Mouse (Mus musculus): ENCODE measurements around the gene Nif3l1. TPM values are rescaled to one million over a fixed set of nuclear protein-coding genes. Genes with fewer than 3 reads are reported as not detected.

The Nif3l1 gene
- polyA plus RNA-seq, 2 experiments = 10.3 to 16.5 TPM

GRCm38 (mm10) chr1:58410776-58411175 lies 34.2 kb upstream of the Nif3l1 start:
- Histone ChIP-seq H3K4me1 (replicated peaks; ENCODE audit: control insufficient read depth in 2 of 2, insufficient read depth in 2 of 2, low read length in 1 of 2) (no peaks in the 10 kb centered on the region), H3K27ac (no peak overlapping the region), H3K4me2 (ENCODE audit: low read depth) (no peak overlapping the region), H3K4me3 (ENCODE audit: insufficient read depth in 1 of 2, low read depth in 2 of 2, low read length in 2 of 2) (no peak overlapping the region), H3K36me3 (replicated peaks; ENCODE audit: control insufficient read depth, insufficient read depth, low read depth) (peaks cover 67% of the 10 kb centered on the region), H3K27me3 (ENCODE audit: control insufficient read depth, insufficient read depth, low read length) (no peaks in the 10 kb centered on the region), H3K9me3 (ENCODE audit: control insufficient read depth, low read length) (no peaks in the 10 kb centered on the region), H3K9ac (replicated peaks) (no peak overlapping the region)
- no peak for ATAC-seq (ENCODE audit: insufficient read depth)
- TF ChIP-seq EP300 (IDR thresholded peaks at IDR 0.05; ENCODE audit: low read depth) (no peak), CTCF (IDR thresholded peaks at IDR 0.05; ENCODE audit: low read depth) (no peak)
- 90% methylated on average over 7 of the region's 7 CpGs for WGBS (ENCODE audit: insufficient replicate concordance)
- no peak for DNase-seq (ENCODE audit: low read depth in 3 of 3, low spot score in 3 of 3)

GRCm38 (mm10) chr1:58415442-58415841 lies 29.5 kb upstream of the Nif3l1 start:
- DNase-seq (ENCODE audit: low read depth in 3 of 3, low spot score in 3 of 3) (no peak), ATAC-seq (ENCODE audit: insufficient read depth) (no peak)
- Histone ChIP-seq H3K4me2 (ENCODE audit: low read depth) (no peak overlapping the region), H3K4me3 (ENCODE audit: insufficient read depth in 1 of 2, low read depth in 2 of 2, low read length in 2 of 2) (no peak overlapping the region), H3K27me3 (ENCODE audit: control insufficient read depth, insufficient read depth, low read length) (no peaks in the 10 kb centered on the region), H3K9me3 (ENCODE audit: control insufficient read depth, low read length) (no peaks in the 10 kb centered on the region), H3K4me1 (replicated peaks; ENCODE audit: control insufficient read depth in 2 of 2, insufficient read depth in 2 of 2, low read length in 1 of 2) (no peaks in the 10 kb centered on the region), H3K36me3 (replicated peaks; ENCODE audit: control insufficient read depth, insufficient read depth, low read depth) (peaks cover 94% of the 10 kb centered on the region), H3K9ac (replicated peaks) (no peak overlapping the region), H3K27ac (no peak overlapping the region)
- 24% methylated on average over 1 of the region's 1 CpGs for WGBS (ENCODE audit: insufficient replicate concordance)
- peak; percentile 38; the same call in 1 of the 2 replicates for TF ChIP-seq CTCF (IDR thresholded peaks at IDR 0.05; ENCODE audit: low read depth)
- TF ChIP-seq EP300 (IDR thresholded peaks at IDR 0.05; ENCODE audit: low read depth) = no peak

- peaks cover 91% of the 10 kb centered on the region for H3K36me3 ChIP-seq (replicated peaks; ENCODE audit: control insufficient read depth, insufficient read depth, low read depth)
- no peaks in the 10 kb centered on the region for H3K27me3 ChIP-seq (ENCODE audit: control insufficient read depth, insufficient read depth, low read length)
- no peak for DNase-seq (ENCODE audit: low read depth in 3 of 3, low spot score in 3 of 3)
- TF ChIP-seq EP300 (IDR thresholded peaks at IDR 0.05; ENCODE audit: low read depth) (no peak), CTCF (IDR thresholded peaks at IDR 0.05; ENCODE audit: low read depth) (no peak)
- no peak overlapping the region for H3K4me2 ChIP-seq (ENCODE audit: low read depth)
- peaks cover 0 to 2% of the 10 kb centered on the region in 2 experiments; a peak in 1 of 4 replicates for H3K4me1 ChIP-seq (replicated peaks; ENCODE audit: control insufficient read depth in 2 of 2, insufficient read depth in 2 of 2, low read length in 1 of 2)
- H3K9ac ChIP-seq (replicated peaks) = no peak overlapping the region
- no peak overlapping the region for H3K4me3 ChIP-seq (ENCODE audit: insufficient read depth in 1 of 2, low read depth in 2 of 2, low read length in 2 of 2)
- no peaks in the 10 kb centered on the region for H3K9me3 ChIP-seq (ENCODE audit: control insufficient read depth, low read length)
- WGBS (ENCODE audit: insufficient replicate concordance) = 64% methylated on average over 2 of the region's 2 CpGs
- H3K27ac ChIP-seq = no peak overlapping the region
- ATAC-seq (ENCODE audit: insufficient read depth) = no peak
Observed at GRCm38 (mm10) chr1:58416048-58416447, 28.9 kb upstream of the Nif3l1 start.

GRCm38 (mm10) chr1:58420032-58420431 lies 24.9 kb upstream of the Nif3l1 start:
- Histone ChIP-seq H3K36me3 (replicated peaks; ENCODE audit: control insufficient read depth, insufficient read depth, low read depth) (peaks cover 67% of the 10 kb centered on the region), H3K4me3 (ENCODE audit: insufficient read depth in 1 of 2, low read depth in 2 of 2, low read length in 2 of 2) (no peak overlapping the region), H3K27ac (no peak overlapping the region), H3K27me3 (ENCODE audit: control insufficient read depth, insufficient read depth, low read length) (no peaks in the 10 kb centered on the region), H3K4me2 (ENCODE audit: low read depth) (no peak overlapping the region), H3K9ac (replicated peaks) (no peak overlapping the region), H3K4me1 (replicated peaks; ENCODE audit: control insufficient read depth in 2 of 2, insufficient read depth in 2 of 2, low read length in 1 of 2) (peaks cover 5 to 8% of the 10 kb centered on the region in 2 experiments; a peak in 3 of 4 replicates), H3K9me3 (ENCODE audit: control insufficient read depth, low read length) (no peaks in the 10 kb centered on the region)
- DNase-seq (ENCODE audit: low read depth in 3 of 3, low spot score in 3 of 3) (no peak), ATAC-seq (ENCODE audit: insufficient read depth) (no peak)
- no peak for TF ChIP-seq CTCF (IDR thresholded peaks at IDR 0.05; ENCODE audit: low read depth)
- TF ChIP-seq EP300 (IDR thresholded peaks at IDR 0.05; ENCODE audit: low read depth) = no peak
- WGBS (ENCODE audit: insufficient replicate concordance) = 79% methylated on average over 10 of the region's 10 CpGs

- WGBS (ENCODE audit: insufficient replicate concordance) = 67% methylated on average over 7 of the region's 7 CpGs
- Histone ChIP-seq H3K9me3 (ENCODE audit: control insufficient read depth, low read length) (no peaks in the 10 kb centered on the region), H3K36me3 (replicated peaks; ENCODE audit: control insufficient read depth, insufficient read depth, low read depth) (peaks cover 58% of the 10 kb centered on the region), H3K27me3 (ENCODE audit: control insufficient read depth, insufficient read depth, low read length) (no peaks in the 10 kb centered on the region), H3K27ac (no peak overlapping the region), H3K4me2 (ENCODE audit: low read depth) (peak overlapping the region; percentile 3), H3K4me3 (ENCODE audit: insufficient read depth in 1 of 2, low read depth in 2 of 2, low read length in 2 of 2) (no peak overlapping the region), H3K9ac (replicated peaks) (no peak overlapping the region), H3K4me1 (replicated peaks; ENCODE audit: control insufficient read depth in 2 of 2, insufficient read depth in 2 of 2, low read length in 1 of 2) (peaks cover 5 to 10% of the 10 kb centered on the region in 2 experiments; a peak in 3 of 4 replicates)
- no peak for DNase-seq (ENCODE audit: low read depth in 3 of 3, low spot score in 3 of 3)
- TF ChIP-seq EP300 (IDR thresholded peaks at IDR 0.05; ENCODE audit: low read depth) = no peak
- no peak for TF ChIP-seq CTCF (IDR thresholded peaks at IDR 0.05; ENCODE audit: low read depth)
- ATAC-seq (ENCODE audit: insufficient read depth) = no peak
Observed at GRCm38 (mm10) chr1:58420961-58421360, 24.0 kb upstream of the Nif3l1 start.

Data from liver, embryonic 14.5 days (tissue).